Mouse (Mus musculus): ENCODE data around the gene Trp53bp1. TPM values are rescaled to one million over a fixed set of nuclear protein-coding genes. Genes with fewer than 3 reads are reported as not detected.

The Trp53bp1 gene
- total RNA-seq (2021), result 10 to 100 TPM; 20.4 to 26.7 TPM
- long read RNA-seq, experiment 1, full-length matches to known transcripts, result 4 of 11 reads
- long read RNA-seq, experiment 1, partial matches to known transcripts, result 4 of 11 reads
- long read RNA-seq, experiment 1, other reads (novel, unspliced or antisense), result 3 of 11 reads
- long read RNA-seq, experiment 2, full-length matches to known transcripts, result 2 of 9 reads
- long read RNA-seq, experiment 2, partial matches to known transcripts, result 7 of 9 reads
- long read RNA-seq, experiment 2, other reads (novel, unspliced or antisense), result 0 of 9 reads

GRCm38 (mm10) chr2:121271236-121271927 is at the start of gene Trp53bp1:
Gene Trp53bp1, minus strand, starts transcription at chr2:121271407.
- DNase-seq, result peak; percentile 90

DNA sequence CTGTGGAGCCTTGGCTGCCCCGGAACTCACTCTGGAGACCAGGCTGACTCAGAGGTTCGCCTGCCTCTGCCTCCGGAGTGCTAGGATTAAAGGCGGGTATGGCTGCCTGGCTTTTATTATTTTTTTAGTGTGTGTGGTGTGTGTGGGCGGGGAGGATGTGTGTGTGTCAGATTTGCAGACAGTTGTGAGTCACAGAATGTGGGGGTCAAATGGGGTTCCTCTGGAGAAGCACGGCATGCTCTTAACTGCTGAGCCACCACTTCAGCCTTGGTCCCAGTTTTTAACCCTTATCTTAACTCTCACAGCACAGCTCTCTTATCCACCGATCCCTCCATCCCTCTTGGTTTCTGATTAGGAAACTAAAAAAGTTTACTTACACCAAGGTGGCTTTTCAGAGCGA is 45.1 kb upstream of the Trp53bp1 start:
- DNase-seq, result no peak

DNA sequence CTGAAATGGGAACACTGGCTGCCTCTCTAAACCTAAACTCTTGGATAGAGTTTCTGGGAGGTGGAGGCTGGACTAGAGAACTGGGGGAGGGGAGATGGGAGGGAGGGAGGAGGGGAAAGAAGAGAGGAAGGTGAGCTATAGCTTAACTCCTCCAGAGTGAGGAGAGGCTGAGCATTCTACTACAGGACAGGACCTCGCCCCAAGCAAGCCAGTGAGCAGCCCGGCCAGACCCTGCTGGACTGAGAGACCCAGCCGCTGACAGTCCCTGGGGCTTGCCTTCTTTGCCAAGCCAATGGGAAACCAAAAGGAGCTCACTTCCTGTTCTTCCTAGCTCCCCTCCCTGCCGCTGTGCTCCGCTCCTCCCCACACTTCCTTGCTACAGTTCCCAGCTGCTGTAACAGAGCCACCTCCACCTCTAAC is 37.8 kb upstream of the Trp53bp1 start:
- DNase-seq, result no peak

DNA sequence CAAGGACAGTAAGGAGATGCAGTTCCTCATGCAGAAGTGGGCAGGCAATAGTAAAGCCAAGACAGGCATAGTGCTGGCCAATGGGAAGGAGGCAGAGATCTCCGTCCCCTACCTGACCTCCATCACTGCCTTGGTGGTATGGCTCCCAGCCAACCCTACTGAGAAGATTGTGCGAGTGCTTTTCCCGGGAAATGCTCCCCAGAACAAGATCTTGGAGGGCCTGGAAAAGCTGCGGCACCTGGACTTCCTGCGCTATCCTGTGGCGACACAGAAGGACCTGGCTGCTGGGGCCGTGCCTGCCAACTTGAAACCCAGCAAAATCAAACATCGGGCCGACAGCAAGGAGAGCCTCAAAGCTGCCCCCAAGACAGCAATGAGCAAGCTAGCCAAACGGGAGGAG is 28.8 kb upstream of the Trp53bp1 start:
- no peak for DNase-seq

DNA sequence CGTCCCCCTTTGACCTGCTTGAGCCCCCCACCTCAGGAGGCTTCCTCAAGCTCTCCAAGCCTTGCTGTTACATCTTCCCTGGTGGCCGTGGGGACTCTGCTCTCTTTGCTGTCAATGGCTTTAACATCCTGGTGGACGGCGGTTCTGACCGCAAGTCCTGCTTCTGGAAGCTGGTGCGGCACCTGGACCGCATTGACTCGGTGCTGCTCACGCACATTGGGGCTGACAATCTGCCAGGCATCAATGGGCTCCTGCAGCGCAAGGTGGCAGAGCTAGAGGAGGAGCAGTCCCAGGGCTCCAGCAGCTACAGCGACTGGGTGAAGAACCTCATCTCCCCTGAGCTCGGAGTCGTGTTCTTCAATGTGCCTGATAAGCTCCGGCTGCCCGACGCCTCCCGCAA is 28.3 kb upstream of the Trp53bp1 start:
- DNase-seq, result no peak

GRCm38 (mm10) chr2:121298131-121298530 is 26.9 kb upstream of the Trp53bp1 start:
- no peak for DNase-seq

- DNase-seq, result no peak
Observed at GRCm38 (mm10) chr2:121297701-121298100, 26.5 kb upstream of the Trp53bp1 start.

- no peak for DNase-seq
Observed at GRCm38 (mm10) chr2:121296754-121297231, 25.6 kb upstream of the Trp53bp1 start.

DNA sequence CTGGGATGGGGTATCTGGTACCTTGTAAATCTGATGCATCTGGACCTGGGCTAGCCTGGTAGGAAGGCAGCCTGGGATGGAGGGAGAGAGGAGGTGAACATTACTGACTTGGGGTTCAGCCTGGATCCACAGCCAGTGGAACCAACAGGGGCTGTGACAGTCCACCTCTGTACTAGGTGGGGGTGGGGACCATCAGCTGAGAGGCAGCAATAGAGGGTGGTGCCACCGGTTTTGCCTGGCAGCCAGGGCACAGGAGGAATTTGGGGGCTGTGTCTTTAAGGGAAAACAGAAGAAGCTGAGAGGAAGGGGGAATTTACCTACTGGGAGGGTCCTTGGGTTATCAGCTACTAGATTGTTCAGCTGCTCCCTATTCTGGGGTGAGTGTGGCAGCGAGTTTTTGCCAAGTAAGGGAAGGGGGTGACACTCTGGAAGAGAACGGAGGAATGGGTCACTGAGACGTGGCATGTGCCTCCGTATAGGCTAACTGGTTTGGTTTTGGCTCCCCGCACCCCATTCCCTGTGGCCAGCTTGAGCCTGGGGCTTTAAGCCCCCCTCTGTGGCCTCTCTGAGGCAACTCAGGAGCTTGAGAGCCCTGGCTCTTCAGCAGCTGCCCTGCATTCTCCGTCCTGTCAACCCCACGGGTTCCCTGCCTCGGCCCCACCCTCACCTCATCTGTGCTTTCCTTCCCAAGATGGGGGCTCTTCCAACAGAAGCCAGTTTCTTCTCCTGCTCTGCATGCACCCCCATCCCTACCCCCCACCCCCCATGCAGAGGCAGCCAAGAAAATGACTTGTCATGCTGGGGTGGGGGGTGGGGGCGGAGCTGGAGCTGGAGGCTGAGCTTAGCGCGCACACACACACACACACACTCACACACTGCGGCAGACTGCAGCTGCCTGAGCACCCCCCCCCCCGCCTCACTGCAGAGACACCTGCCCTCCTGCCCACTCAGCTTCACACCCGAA is 24.7 kb upstream of the Trp53bp1 start:
- DNase-seq, result no peak

GRCm38 (mm10) chr2:121294753-121295607 is 23.8 kb upstream of the Trp53bp1 start:
- peak; percentile 63 for DNase-seq

DNA sequence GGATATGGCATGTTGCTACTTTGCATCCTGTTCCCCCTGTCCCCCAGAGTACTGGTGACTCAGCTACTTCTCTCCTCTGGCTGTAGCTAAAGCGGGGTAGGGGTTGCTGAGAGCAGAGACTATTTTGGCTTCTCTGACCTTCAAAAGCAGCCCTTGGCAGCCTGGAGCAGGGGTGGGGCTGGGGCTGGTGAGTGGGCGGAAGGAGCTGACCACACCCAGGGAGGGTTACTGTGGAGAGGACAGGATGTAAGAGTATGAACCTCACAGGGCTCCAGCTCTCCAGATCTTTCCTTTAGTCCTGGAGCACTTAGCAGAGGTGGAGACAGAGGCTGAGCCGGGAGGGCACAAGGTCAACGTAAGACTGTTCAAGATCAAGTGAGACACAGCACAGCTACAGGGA is 23.0 kb upstream of the Trp53bp1 start:
- DNase-seq, result no peak

DNA sequence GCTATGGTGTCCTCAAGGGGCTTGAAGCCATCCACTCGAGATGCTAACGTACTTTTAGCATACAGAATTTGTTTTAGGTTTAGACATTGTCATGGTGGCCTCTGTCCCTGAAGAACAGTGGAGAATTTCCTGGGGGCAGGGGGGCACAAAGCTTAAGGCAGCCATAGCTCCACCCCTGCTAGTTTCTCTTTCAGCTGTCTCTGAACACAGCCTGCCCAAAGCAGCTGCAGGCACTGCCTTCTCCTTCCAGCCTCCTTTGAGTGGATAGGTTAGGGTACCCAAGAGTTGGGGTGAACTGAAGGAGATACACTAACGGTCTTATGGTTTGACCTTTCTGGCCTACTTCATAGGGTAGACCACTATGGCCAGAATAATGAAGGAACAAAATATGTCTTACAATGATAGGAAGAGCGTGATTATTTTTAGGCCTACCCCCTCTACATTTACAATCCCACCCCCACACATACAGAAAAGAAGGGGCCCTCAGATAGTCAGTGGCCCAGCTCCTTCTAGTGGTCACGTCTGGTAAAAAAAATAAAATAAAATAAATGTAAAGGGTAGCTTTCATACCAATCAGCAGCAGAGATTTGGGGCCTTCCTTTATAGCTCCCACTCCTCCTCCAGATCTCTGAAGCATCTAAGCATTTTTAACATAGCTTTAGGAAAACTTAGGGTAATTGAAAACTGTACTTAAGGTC is 21.3 kb upstream of the Trp53bp1 start:
- DNase-seq, result no peak

DNA sequence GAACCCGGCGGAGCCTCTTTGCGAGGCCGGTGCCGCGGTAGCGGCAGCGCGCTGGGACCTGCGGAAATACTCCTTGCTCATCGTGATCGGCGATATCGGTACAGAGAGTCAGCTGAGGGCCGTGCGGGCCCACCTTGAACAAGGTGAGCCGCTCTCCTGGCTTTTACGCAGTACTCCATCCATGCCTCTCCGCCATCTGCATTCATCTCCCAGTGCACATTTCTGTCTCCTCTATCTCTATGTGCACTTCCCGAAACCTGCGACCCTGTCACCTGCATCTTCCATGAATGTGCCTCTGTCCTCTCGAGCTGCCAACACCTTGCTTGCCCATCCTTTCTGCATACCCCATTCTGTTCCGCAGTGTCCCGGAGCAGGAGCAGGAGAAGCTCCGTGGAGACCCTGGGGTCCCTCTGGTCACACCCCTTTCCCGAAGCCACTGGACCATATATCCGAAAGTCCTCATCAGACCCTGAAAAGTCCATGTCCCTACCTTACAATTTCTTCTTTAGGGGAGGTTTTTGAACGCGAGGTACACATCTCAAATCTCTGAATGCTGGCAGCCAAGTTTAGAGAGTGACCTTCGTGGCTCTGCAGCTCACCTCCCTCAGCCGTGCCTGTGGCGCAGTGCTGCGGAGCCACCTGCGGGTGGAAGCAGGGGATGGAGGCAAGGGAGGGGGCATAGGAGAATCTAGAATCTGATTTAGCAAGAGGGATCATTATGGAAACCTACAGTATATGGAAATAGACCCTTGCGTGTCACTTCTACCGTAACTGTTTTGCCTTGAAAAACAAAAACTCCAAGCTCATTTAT is 18.7 kb upstream of the Trp53bp1 start:
- DNase-seq, result no peak

- DNase-seq, result peak; percentile 86
Observed at GRCm38 (mm10) chr2:121288901-121289729, 17.9 kb upstream of the Trp53bp1 start, which contains the start of gene Map1a. Gene Map1a, plus strand, starts transcription at chr2:121289600.

GRCm38 (mm10) chr2:121287850-121288249 is 16.6 kb upstream of the Trp53bp1 start:
- no peak for DNase-seq

DNA sequence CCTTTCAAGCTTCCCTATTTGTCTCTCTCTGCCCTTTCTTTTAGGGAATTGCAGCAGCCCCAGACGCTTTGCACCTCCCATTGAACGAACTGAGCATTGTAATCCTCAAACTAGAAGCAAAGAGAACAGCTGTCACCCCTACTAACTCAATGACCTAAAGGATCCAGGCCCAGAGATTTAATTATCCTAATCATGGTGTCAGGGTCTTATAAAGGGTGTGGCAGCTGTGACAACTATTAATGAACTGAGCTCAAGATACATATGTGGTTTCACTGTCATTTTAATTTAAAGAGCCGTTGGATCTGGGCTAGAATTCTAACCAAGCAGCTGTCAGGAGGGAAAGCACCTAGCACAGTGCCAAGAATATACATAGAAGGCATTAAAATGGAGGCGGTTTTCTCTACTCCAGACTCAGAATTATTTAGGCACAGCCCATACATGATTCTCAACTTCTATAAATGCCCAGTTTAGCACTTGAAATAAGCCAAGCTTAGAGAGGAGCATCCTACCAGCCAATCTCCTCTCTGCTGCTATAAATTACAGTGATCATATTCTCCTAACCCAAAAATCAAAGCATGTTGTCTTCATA is 815 bp upstream of the Trp53bp1 start:
- DNase-seq, result no peak

DNA sequence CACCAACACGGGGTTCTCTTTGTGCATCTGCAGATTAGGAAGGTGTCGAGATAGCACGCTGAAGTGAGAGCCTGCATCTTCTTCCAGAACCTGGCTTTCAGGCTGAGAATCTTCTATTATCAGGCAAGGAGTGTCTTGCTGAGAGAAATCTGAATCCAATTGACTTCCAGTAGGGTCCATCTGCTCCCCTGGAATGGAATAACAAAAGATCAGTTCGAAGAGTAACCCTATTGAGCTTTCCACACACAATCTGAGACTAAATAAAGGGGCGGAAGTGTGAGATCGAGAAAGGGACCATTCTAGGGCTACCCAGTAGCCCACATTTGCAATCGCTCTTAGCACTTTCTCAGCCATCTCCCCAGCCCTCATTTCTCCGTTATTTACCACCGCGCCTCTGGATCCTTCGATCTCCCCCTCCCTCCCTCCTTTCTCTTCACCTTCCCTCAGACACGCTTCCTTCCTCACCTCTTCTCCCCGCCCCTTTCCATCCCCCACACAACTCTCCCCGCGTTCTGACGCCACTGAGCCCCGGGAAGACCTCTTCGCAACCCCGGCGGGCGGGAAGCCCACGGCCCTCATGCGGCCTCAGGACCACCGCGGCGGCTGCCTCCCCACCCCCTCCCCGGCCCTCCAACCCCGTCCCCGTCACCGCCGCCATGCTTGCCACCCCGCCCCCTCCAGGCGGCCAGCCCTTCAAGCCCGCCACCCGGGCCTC is 529 bp downstream of the Trp53bp1 start:
- no peak for DNase-seq

DNA sequence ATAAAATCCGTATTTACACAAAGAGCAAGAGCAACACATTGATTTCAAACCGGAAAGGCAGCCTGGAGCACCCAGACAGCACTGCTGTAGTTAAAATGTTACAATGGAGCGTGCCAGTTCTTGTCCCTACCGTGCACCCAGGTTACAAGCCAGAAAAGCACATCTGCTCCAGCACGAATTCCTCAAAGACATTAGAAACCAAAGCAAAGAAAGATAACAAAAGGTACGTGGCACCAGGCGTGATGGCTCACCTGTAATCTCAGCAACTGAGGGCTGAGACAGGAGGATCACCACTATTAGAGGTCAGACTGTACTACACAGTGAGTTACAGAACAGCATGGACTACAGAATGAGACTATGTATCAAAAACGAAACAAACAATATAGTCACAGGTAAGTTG is 2.8 kb downstream of the Trp53bp1 start:
- no peak for DNase-seq

Measured in gastrocnemius, postnatal 10 days (tissue).